Mouse (Mus musculus): ENCODE measurements around the gene Pdcd2l. TPM values are rescaled to one million over a fixed set of nuclear protein-coding genes. Genes with fewer than 3 reads are reported as not detected.
A peak's percentile ranks its signal among the peaks of the same experiment; 100 is the strongest.

Pdcd2l gene
- 71.8 and 82.6 TPM in 2 replicates for polyA plus RNA-seq (2015; fragmentation: Nextera tagmentation; extraction: Ambion mirVana)

DNA sequence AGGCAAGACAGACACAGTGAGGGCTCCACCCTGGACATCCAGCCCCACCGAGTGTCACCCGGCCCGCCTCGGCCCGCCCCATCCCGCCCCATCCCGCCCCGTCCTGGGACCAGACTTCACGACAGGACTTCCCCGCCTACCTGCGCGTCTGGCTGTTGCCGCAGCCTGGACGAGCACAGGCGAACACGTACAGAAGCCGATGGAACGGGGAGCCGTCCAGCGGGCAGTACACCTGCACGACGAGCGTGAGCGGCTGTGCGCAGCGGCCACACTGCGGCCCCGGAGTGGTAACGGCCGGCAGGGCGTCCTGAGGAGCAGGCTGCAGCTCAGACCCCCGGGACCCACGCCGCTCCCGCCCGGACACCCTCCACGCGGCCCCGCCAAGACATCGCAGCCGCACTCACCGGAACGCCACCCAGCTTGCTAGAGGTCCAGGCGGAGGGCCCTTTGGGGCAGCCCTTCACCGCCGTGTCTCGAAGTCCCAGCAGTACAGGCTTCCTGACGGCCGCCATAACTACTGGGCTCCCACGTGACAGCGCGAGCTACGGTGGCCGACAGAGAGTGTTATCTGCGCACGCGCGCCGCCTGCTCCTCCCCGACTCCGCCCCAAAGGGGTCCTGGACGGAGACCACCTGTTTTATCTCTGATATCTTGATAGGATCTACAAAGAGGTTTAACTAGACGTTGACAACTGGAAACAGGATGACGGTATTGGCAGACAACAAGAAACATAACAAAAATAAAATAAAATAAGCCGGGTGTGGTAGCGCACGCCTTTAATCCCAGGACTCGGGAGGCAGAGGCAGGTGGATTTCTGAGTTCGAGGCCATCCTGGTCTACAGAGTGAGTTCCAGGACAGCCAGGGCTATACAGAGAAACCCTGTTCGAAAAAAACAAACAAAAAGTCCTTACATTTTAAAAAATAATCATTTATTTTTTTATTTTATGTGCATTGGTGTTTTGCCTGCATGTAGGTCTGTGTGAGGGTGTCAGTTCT, at the start of gene Pdcd2l:
Gene Pdcd2l, minus strand, starts transcription at position 530 of the 997 bp plus-strand sequence.
- Histone ChIP-seq H3K4me3 (peak within 1 kb of the TSS; percentile 100), H3K4me1 (replicated peaks) (peaks cover 11% of the 10 kb centered on the region), H3K4me2 (peak within 1 kb of the TSS; percentile 87), H3K36me3 (peaks cover 23% of the 10 kb centered on the region), H3K9me3 (no peaks in the 10 kb centered on the region), H3K27ac (replicated peaks) (peak within 1 kb of the TSS; percentile 82), H3K27me3 (no peaks in the 10 kb centered on the region), H3K9ac (peak within 1 kb of the TSS; percentile 96)
- peak; percentile 94 for ATAC-seq (ENCODE audit: low FRiP score, low read depth)
- 3% methylated on average over 70 of the region's 70 CpGs for WGBS

- ATAC-seq (ENCODE audit: low FRiP score, low read depth): no peak
- H3K4me1 ChIP-seq (replicated peaks): no peaks in the 10 kb centered on the region
- peaks cover 69% of the 10 kb centered on the region for H3K36me3 ChIP-seq
- H3K9me3 ChIP-seq: no peaks in the 10 kb centered on the region
- H3K4me3 ChIP-seq: no peak overlapping the region
- no peak overlapping the region for H3K9ac ChIP-seq
- H3K27me3 ChIP-seq: no peaks in the 10 kb centered on the region
- no peak overlapping the region for H3K27ac ChIP-seq (replicated peaks)
- 94% methylated on average over 11 of the region's 11 CpGs for WGBS
- H3K4me2 ChIP-seq: no peak overlapping the region
These were observed 45.7 kb upstream of the Pdcd2l start for GRCm38 (mm10) chr7:34242176-34242575.

DNA sequence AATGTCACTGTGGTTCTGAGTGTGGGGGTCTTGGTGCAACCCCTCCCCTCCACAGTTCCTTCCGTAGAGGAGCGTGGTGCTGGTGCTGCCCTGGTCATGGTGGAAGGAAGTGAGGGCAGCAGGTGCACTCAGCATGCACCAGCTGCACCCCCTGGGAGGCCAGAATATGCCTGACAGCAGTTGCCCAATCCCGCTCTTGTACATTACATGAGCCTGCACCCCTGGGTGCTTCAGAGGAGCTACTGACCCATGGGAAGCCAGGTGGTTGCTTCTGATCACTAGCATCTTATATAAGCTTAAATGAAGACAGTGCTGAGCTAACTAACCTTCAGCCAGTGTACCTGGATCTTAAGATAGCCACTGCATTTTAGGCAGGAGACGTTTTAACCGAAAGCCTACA, 41.6 kb upstream of the Pdcd2l start:
- H3K36me3 ChIP-seq: peaks cover 42% of the 10 kb centered on the region
- 82% methylated on average over 5 of the region's 5 CpGs for WGBS

GRCm38 (mm10) chr7:34235602-34236001, 39.1 kb upstream of the Pdcd2l start:
- WGBS: 82% methylated on average over 5 of the region's 5 CpGs
- Histone ChIP-seq H3K27me3 (no peaks in the 10 kb centered on the region), H3K4me3 (no peak overlapping the region), H3K4me1 (replicated peaks) (peaks cover 16% of the 10 kb centered on the region), H3K27ac (replicated peaks) (no peak overlapping the region), H3K36me3 (peaks cover 32% of the 10 kb centered on the region), H3K9me3 (no peaks in the 10 kb centered on the region), H3K4me2 (no peak overlapping the region), H3K9ac (no peak overlapping the region)
- no peak for ATAC-seq (ENCODE audit: low FRiP score, low read depth)

More for the DNA sequence above, 41.6 kb upstream of the Pdcd2l start:
- Histone ChIP-seq H3K27me3 (no peaks in the 10 kb centered on the region), H3K4me1 (replicated peaks) (peaks cover 14% of the 10 kb centered on the region), H3K9me3 (no peaks in the 10 kb centered on the region), H3K4me3 (no peak overlapping the region), H3K9ac (no peak overlapping the region), H3K4me2 (no peak overlapping the region), H3K27ac (replicated peaks) (no peak overlapping the region)
- no peak for ATAC-seq (ENCODE audit: low FRiP score, low read depth)

- Histone ChIP-seq H3K9me3 (no peaks in the 10 kb centered on the region), H3K36me3 (peaks cover 26% of the 10 kb centered on the region), H3K27me3 (no peaks in the 10 kb centered on the region), H3K27ac (replicated peaks) (peak overlapping the region; percentile 92), H3K4me2 (peak overlapping the region; percentile 72), H3K4me3 (peak overlapping the region; percentile 54), H3K4me1 (replicated peaks) (peaks cover 18% of the 10 kb centered on the region), H3K9ac (peak overlapping the region; percentile 68)
- WGBS: 2% methylated on average over 17 of the region's 17 CpGs
- 0 out of 2 replicates have a peak, but pooled peaks have one; percentile 1 for ATAC-seq (ENCODE audit: low FRiP score, low read depth)
These were observed 38.4 kb upstream of the Pdcd2l start for GRCm38 (mm10) chr7:34234610-34235561.

DNA sequence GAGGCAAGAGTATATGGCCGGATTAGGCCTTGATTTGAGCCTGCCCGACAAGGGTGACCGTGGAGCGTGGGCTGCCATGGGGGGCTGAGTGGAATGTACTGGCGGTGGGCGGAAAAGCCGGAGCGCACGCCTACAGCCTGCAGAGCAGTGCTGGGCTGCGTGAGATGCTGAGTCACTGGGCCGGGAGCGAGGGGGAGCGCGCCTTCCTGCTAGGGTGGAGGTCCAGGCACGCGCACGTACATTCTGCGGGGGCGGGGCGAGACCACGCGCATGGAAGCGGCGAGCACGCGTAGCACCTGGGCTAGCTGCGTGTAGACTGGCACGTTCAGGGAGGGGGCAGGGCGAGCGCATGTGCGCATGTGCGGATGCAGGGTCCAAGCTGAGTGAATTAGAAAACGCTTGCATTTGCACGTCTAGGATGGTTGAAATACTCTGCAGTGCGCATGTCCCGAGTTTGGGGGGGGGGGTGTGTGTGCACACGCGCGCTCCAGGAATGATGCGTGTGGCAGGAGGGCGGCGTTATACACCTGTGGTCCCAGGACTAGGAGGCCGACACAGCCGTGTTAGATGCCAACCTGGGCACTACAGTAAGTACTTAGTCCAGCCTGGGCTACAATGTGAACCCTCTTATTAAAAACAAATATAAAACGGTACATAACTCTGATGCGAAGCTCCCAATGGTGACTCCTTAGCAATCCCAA, 37.6 kb upstream of the Pdcd2l start:
- Histone ChIP-seq H3K27ac (replicated peaks) (peak overlapping the region; percentile 92), H3K4me1 (replicated peaks) (peaks cover 22% of the 10 kb centered on the region), H3K9me3 (no peaks in the 10 kb centered on the region), H3K36me3 (peaks cover 19% of the 10 kb centered on the region), H3K4me2 (peak overlapping the region; percentile 72), H3K4me3 (peak overlapping the region; percentile 54), H3K9ac (peak overlapping the region; percentile 68), H3K27me3 (no peaks in the 10 kb centered on the region)
- peak; percentile 97 for ATAC-seq (ENCODE audit: low FRiP score, low read depth)
- WGBS: under 1% methylated on average over 46 of the region's 46 CpGs

- Histone ChIP-seq H3K9ac (peak overlapping the region; percentile 34; the same call in 1 of the 2 replicates), H3K4me3 (peak overlapping the region; percentile 54), H3K27ac (replicated peaks) (peak overlapping the region; percentile 92), H3K4me1 (replicated peaks) (peaks cover 31% of the 10 kb centered on the region), H3K4me2 (peak overlapping the region; percentile 72), H3K9me3 (no peaks in the 10 kb centered on the region), H3K27me3 (no peaks in the 10 kb centered on the region), H3K36me3 (peaks cover 10% of the 10 kb centered on the region)
- no peak for ATAC-seq (ENCODE audit: low FRiP score, low read depth)
- 45% methylated on average over 7 of the region's 7 CpGs for WGBS
These were observed 36.6 kb upstream of the Pdcd2l start for GRCm38 (mm10) chr7:34232785-34233725.

GRCm38 (mm10) chr7:34230116-34230515, 33.7 kb upstream of the Pdcd2l start, which contains the start of gene Gpi1:
TSS of gene Gpi1 (minus strand) at chr7:34230336.
- Histone ChIP-seq H3K27me3 (no peaks in the 10 kb centered on the region), H3K27ac (replicated peaks) (peak within 1 kb of the TSS; percentile 83), H3K4me3 (peak within 1 kb of the TSS; percentile 73), H3K36me3 (peaks cover 12% of the 10 kb centered on the region), H3K9me3 (no peaks in the 10 kb centered on the region), H3K4me1 (replicated peaks) (peaks cover 47% of the 10 kb centered on the region), H3K4me2 (peak within 1 kb of the TSS; percentile 72), H3K9ac (peak within 1 kb of the TSS; percentile 64)
- WGBS: under 1% methylated on average over 30 of the region's 39 CpGs
- ATAC-seq (ENCODE audit: low FRiP score, low read depth): peak; percentile 40

- Histone ChIP-seq H3K9me3 (no peaks in the 10 kb centered on the region), H3K27ac (replicated peaks) (peak overlapping the region; percentile 83), H3K9ac (peak overlapping the region; percentile 64), H3K4me1 (replicated peaks) (peaks cover 43% of the 10 kb centered on the region), H3K4me2 (peak overlapping the region; percentile 72), H3K36me3 (peaks cover 12% of the 10 kb centered on the region), H3K4me3 (peak overlapping the region; percentile 73), H3K27me3 (no peaks in the 10 kb centered on the region)
- ATAC-seq (ENCODE audit: low FRiP score, low read depth): peak; percentile 20
- WGBS: under 1% methylated on average over 19 of the region's 19 CpGs
These were observed 33.2 kb upstream of the Pdcd2l start for GRCm38 (mm10) chr7:34229691-34230111.

- Histone ChIP-seq H3K9ac (peak overlapping the region; percentile 64), H3K27ac (replicated peaks) (peak overlapping the region; percentile 83; the same call in 1 of the 2 replicates), H3K9me3 (no peaks in the 10 kb centered on the region), H3K4me1 (replicated peaks) (peaks cover 41% of the 10 kb centered on the region), H3K4me2 (peak overlapping the region; percentile 72), H3K27me3 (no peaks in the 10 kb centered on the region), H3K4me3 (peak overlapping the region; percentile 73), H3K36me3 (peaks cover 12% of the 10 kb centered on the region)
- 9% methylated on average over 5 of the region's 5 CpGs for WGBS
- no peak for ATAC-seq (ENCODE audit: low FRiP score, low read depth)
These were observed 32.7 kb upstream of the Pdcd2l start for GRCm38 (mm10) chr7:34229153-34229552.
